Mouse (Mus musculus): ENCODE data around the gene Phldb3.

DNA sequence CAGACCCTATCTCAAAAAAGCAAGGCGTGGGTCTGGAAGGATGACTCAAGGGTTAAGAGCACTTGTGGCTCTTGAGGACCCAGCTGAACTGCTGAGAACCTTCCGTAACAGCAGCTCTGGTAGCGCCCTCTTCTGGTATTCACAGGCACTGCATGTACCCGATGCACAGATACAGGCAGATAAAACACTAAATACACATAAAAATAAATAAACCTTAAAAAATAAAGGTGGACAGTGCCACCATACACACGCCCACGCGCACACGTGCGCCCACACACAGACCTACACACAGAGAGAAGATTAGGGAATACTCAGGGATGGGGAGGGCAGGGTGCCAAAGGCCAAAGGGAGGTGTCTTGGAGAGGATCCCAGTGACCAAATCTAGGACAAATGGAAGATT, 31.9 kb downstream of the Phldb3 start:
- TF ChIP-seq CTCF (IDR thresholded peaks at IDR 0.05; ENCODE audit: extremely low read depth, insufficient read length, insufficient replicate concordance, low read depth, low read length) (peak; percentile 84; the same call in 1 of the 2 replicates), POLR2A (IDR thresholded peaks at IDR 0.05; ENCODE audit: low read depth, low read length) (no peak)
